Mouse (Mus musculus) midbrain, embryonic 12.5 days (tissue): ENCODE measurements around the gene Vsnl1. TPM values are rescaled to one million over a fixed set of nuclear protein-coding genes. Genes with fewer than 3 reads are reported as not detected.
A peak's percentile ranks its signal among the peaks of the same experiment; 100 is the strongest.

Experiments used
- ATAC-seq: fragments of 200-750 bp; cut with Nextera tagmentation; 2 replicates; pipeline ENCODE4 v1.8.0; 2017; ENCODE audit warnings: low read depth, moderate TSS enrichment, moderate library complexity; ENCODE audit not compliant: low FRiP score
- H3K27ac ChIP-seq: fragments of 300-500 bp; sonication (generic); replicated peaks from 2 replicates; pipeline ENCODE4 v1.5.1; 2016; ENCODE audit warnings: mild to moderate bottlenecking
- H3K27me3 ChIP-seq: fragments of 300-500 bp; sonication (generic); 2 replicates; pipeline ENCODE4 v1.6.1; 2016; ENCODE audit warnings: mild to moderate bottlenecking
- H3K36me3 ChIP-seq: fragments of 300-500 bp; sonication (generic); 2 replicates; pipeline ENCODE4 v1.6.1; 2016
- H3K4me1 ChIP-seq: fragments of 300-500 bp; sonication (generic); 2 replicates; pipeline ENCODE4 v1.6.1; 2016
- H3K4me2 ChIP-seq: fragments of 300-500 bp; sonication (generic); replicated peaks from 2 replicates; pipeline ENCODE4 v1.6.1; 2016; ENCODE audit warnings: mild to moderate bottlenecking, moderate library complexity
- H3K4me3 ChIP-seq: fragments of 300-500 bp; sonication (generic); 2 replicates; pipeline ENCODE4 v1.5.1; 2016; ENCODE audit warnings: mild to moderate bottlenecking
- H3K9ac ChIP-seq: fragments of 300-500 bp; sonication (generic); replicated peaks from 2 replicates; pipeline ENCODE4 v1.6.1; 2016; ENCODE audit warnings: mild to moderate bottlenecking, moderate library complexity
- H3K9me3 ChIP-seq: fragments of 300-500 bp; sonication (generic); 2 replicates; pipeline ENCODE4 v1.6.1; 2016; ENCODE audit warnings: mild to moderate bottlenecking
- WGBS: fragments of 180-500 bp; shearing (Covaris S2); methylation state at CpG from one replicate; pipeline ENCODE4 v1.1.7; 2016; 5-methylcytosine and 5-hydroxymethylcytosine counted together
- polyA plus RNA-seq: library from polyadenylated mRNA; unstranded; fragments of >200 nt; fragmentation: Nextera tagmentation; extraction: Ambion mirVana; gene quantifications from 2 replicates; pipeline ENCODE4 v1.2.1, GENCODE M21; 2016

The Vsnl1 gene
- polyA plus RNA-seq, 1 experiment from 2014 or later: 2.9 TPM

GRCm38 (mm10) chr12:11367099-11367765 lies 69.2 kb downstream of the Vsnl1 start:
- no peak for ATAC-seq
- Histone ChIP-seq H3K9ac (no peak overlapping the region), H3K4me3 (no peak overlapping the region), H3K4me1 (no peaks in the 10 kb centered on the region), H3K27ac (no peak overlapping the region), H3K36me3 (no peaks in the 10 kb centered on the region), H3K9me3 (no peaks in the 10 kb centered on the region), H3K27me3 (no peaks in the 10 kb centered on the region), H3K4me2 (no peak overlapping the region)
- 65% methylated on average over 3 of the region's 3 CpGs for WGBS

GRCm38 (mm10) chr12:11364870-11365269 lies 71.5 kb downstream of the Vsnl1 start:
- 67% methylated on average over 6 of the region's 6 CpGs for WGBS
- Histone ChIP-seq H3K9ac (no peak overlapping the region), H3K4me1 (no peaks in the 10 kb centered on the region), H3K36me3 (no peaks in the 10 kb centered on the region), H3K4me3 (no peak overlapping the region), H3K9me3 (no peaks in the 10 kb centered on the region), H3K27ac (no peak overlapping the region), H3K4me2 (no peak overlapping the region), H3K27me3 (no peaks in the 10 kb centered on the region)
- no peak for ATAC-seq

- WGBS: 85% methylated on average over 6 of the region's 6 CpGs
- no peak for ATAC-seq
- Histone ChIP-seq H3K4me2 (no peak overlapping the region), H3K4me1 (no peaks in the 10 kb centered on the region), H3K9ac (no peak overlapping the region), H3K9me3 (no peaks in the 10 kb centered on the region), H3K27ac (no peak overlapping the region), H3K36me3 (no peaks in the 10 kb centered on the region), H3K4me3 (no peak overlapping the region), H3K27me3 (no peaks in the 10 kb centered on the region)
These were observed 74.0 kb downstream of the Vsnl1 start for GRCm38 (mm10) chr12:11362435-11362834.

- H3K9ac ChIP-seq: no peak overlapping the region
- peak; percentile 55; the same call in 1 of the 2 replicates for ATAC-seq
- no peak overlapping the region for H3K27ac ChIP-seq
- no peaks in the 10 kb centered on the region for H3K9me3 ChIP-seq
- no peak overlapping the region for H3K4me2 ChIP-seq
- WGBS: 32% methylated on average over 5 of the region's 5 CpGs
- no peaks in the 10 kb centered on the region for H3K36me3 ChIP-seq
- H3K27me3 ChIP-seq: no peaks in the 10 kb centered on the region
- peaks cover 3% of the 10 kb centered on the region; the same call in 1 of the 2 replicates for H3K4me1 ChIP-seq
- H3K4me3 ChIP-seq: no peak overlapping the region
These were observed 85.5 kb downstream of the Vsnl1 start for GRCm38 (mm10) chr12:11350895-11351294.

- Histone ChIP-seq H3K4me2 (no peak overlapping the region), H3K4me3 (no peak overlapping the region), H3K9me3 (no peaks in the 10 kb centered on the region), H3K4me1 (peaks cover 3% of the 10 kb centered on the region; the same call in 1 of the 2 replicates), H3K9ac (no peak overlapping the region), H3K27ac (no peak overlapping the region), H3K36me3 (no peaks in the 10 kb centered on the region), H3K27me3 (no peaks in the 10 kb centered on the region)
- no peak for ATAC-seq
- 59% methylated on average over 5 of the region's 5 CpGs for WGBS
These were observed 86.5 kb downstream of the Vsnl1 start for GRCm38 (mm10) chr12:11349870-11350269.

- H3K9me3 ChIP-seq: no peaks in the 10 kb centered on the region
- WGBS: 9% methylated on average over 1 of the region's 1 CpGs
- H3K4me1 ChIP-seq: peaks cover 3% of the 10 kb centered on the region; the same call in 1 of the 2 replicates
- H3K27ac ChIP-seq: no peak overlapping the region
- no peak overlapping the region for H3K4me2 ChIP-seq
- no peak overlapping the region for H3K4me3 ChIP-seq
- no peak overlapping the region for H3K9ac ChIP-seq
- ATAC-seq: no peak
- no peaks in the 10 kb centered on the region for H3K36me3 ChIP-seq
- H3K27me3 ChIP-seq: no peaks in the 10 kb centered on the region
These were observed 88.0 kb downstream of the Vsnl1 start for GRCm38 (mm10) chr12:11348423-11348822.

- Histone ChIP-seq H3K36me3 (no peaks in the 10 kb centered on the region), H3K4me3 (no peak overlapping the region), H3K4me2 (no peak overlapping the region), H3K27ac (no peak overlapping the region), H3K9me3 (no peaks in the 10 kb centered on the region), H3K9ac (no peak overlapping the region), H3K27me3 (no peaks in the 10 kb centered on the region), H3K4me1 (peaks cover 3% of the 10 kb centered on the region; the same call in 1 of the 2 replicates)
- no peak for ATAC-seq
- WGBS: 74% methylated on average over 2 of the region's 2 CpGs
These were observed 90.5 kb downstream of the Vsnl1 start for GRCm38 (mm10) chr12:11345963-11346362.

- Histone ChIP-seq H3K4me3 (no peak overlapping the region), H3K27me3 (no peaks in the 10 kb centered on the region), H3K27ac (no peak overlapping the region), H3K4me1 (no peaks in the 10 kb centered on the region), H3K36me3 (no peaks in the 10 kb centered on the region), H3K4me2 (no peak overlapping the region), H3K9me3 (no peaks in the 10 kb centered on the region), H3K9ac (no peak overlapping the region)
- no peak for ATAC-seq
- 84% methylated on average over 6 of the region's 6 CpGs for WGBS
These were observed 94.3 kb downstream of the Vsnl1 start for GRCm38 (mm10) chr12:11342020-11342600.

- no peak overlapping the region for H3K9ac ChIP-seq
- H3K27me3 ChIP-seq: no peaks in the 10 kb centered on the region
- no peak overlapping the region for H3K4me3 ChIP-seq
- ATAC-seq: no peak
- no peaks in the 10 kb centered on the region for H3K9me3 ChIP-seq
- H3K4me1 ChIP-seq: no peaks in the 10 kb centered on the region
- H3K27ac ChIP-seq: no peak overlapping the region
- 88% methylated on average over 2 of the region's 2 CpGs for WGBS
- no peaks in the 10 kb centered on the region for H3K36me3 ChIP-seq
- no peak overlapping the region for H3K4me2 ChIP-seq
These were observed 98.2 kb downstream of the Vsnl1 start for GRCm38 (mm10) chr12:11338251-11338650.

GRCm38 (mm10) chr12:11336845-11337244 lies 99.6 kb downstream of the Vsnl1 start:
- Histone ChIP-seq H3K27ac (no peak overlapping the region), H3K9ac (no peak overlapping the region), H3K36me3 (no peaks in the 10 kb centered on the region), H3K9me3 (no peaks in the 10 kb centered on the region), H3K4me2 (no peak overlapping the region), H3K4me3 (no peak overlapping the region), H3K4me1 (no peaks in the 10 kb centered on the region), H3K27me3 (no peaks in the 10 kb centered on the region)
- no peak for ATAC-seq
- WGBS: 41% methylated on average over 4 of the region's 4 CpGs

GRCm38 (mm10) chr12:11326483-11326882 lies 109.9 kb downstream of the Vsnl1 start:
- 87% methylated on average over 3 of the region's 3 CpGs for WGBS

GRCm38 (mm10) chr12:11324480-11324879 lies 111.9 kb downstream of the Vsnl1 start:
- no peak for ATAC-seq
- Histone ChIP-seq H3K4me3 (no peak overlapping the region), H3K9ac (no peak overlapping the region), H3K4me1 (no peaks in the 10 kb centered on the region), H3K27me3 (no peaks in the 10 kb centered on the region), H3K4me2 (no peak overlapping the region), H3K36me3 (no peaks in the 10 kb centered on the region), H3K9me3 (no peaks in the 10 kb centered on the region), H3K27ac (no peak overlapping the region)
- WGBS: 51% methylated on average over 4 of the region's 4 CpGs

More at GRCm38 (mm10) chr12:11326483-11326882, 109.9 kb downstream of the Vsnl1 start:
- no peak overlapping the region for H3K4me2 ChIP-seq
- no peaks in the 10 kb centered on the region for H3K27me3 ChIP-seq
- no peak for ATAC-seq
- no peaks in the 10 kb centered on the region for H3K9me3 ChIP-seq
- H3K9ac ChIP-seq: no peak overlapping the region
- H3K36me3 ChIP-seq: no peaks in the 10 kb centered on the region
- no peaks in the 10 kb centered on the region for H3K4me1 ChIP-seq
- H3K27ac ChIP-seq: no peak overlapping the region
- no peak overlapping the region for H3K4me3 ChIP-seq
